Mouse (Mus musculus): Measurements from ENCODE around the gene Hrh1.

GRCm38 (mm10) chr6:114455267-114455666, 57.5 kb downstream of the Hrh1 start:
- no peak for TF ChIP-seq CTCF (IDR thresholded peaks at IDR 0.05)
- TF ChIP-seq EP300 (IDR thresholded peaks at IDR 0.05), result no peak

Data from lung, postnatal 0 days (tissue).